Mouse (Mus musculus): Measurements from ENCODE around the gene Hectd2. TPM values are rescaled to one million over a fixed set of nuclear protein-coding genes. Genes with fewer than 3 reads are reported as not detected.
A peak's percentile ranks its signal among the peaks of the same experiment; 100 is the strongest.

Hectd2 gene
- total RNA-seq (2021) (1 to 10 TPM; 1.8 to 2.1 TPM), polyA plus RNA-seq (2012; rRNA removed) (0.82 and 1.7 TPM in 2 replicates)
- long read RNA-seq, partial matches to known transcripts = 1 of 2 reads
- long read RNA-seq, other reads (novel, unspliced or antisense) = 0 of 2 reads

DNA sequence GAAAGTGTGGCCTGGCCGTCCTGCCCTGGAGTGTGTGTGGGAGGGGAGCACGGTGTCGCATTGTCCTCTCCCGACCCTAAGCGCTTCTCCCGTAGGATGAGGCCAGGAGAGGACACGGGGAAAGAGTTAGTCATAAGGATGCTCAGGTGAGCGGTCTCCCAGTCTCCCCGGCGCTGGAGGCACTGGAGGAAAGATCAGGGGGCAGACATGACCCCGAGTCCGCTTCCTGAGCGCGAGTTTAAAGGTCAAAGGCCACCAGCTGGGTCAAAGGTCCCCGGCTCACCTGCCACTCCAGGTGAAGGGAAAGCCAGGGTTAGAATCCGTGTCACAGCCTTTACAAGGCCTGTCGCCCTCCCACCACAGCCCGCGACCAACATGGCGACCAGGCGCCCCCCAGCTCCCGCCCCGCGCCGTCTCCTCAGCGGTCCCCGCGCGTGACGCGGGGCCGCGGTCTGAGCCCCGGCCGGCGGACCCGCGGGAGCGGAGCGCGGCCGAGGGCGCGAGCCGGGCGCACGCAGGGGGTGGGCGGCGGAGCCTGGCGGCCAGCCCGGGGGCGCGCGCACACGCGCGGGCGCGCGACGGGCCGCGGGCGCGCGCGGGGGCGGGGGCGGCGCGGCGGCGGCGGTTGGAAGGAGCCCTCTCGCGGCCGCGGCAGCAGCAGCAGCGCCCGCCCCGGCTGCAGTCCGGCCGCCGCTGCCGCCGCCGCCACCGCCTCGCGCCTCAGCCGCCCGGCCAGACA, at the start of gene Hectd2:
Hectd2 (plus strand) TSS at position 594 of the 739 bp plus-strand sequence.
- H3K36me3 ChIP-seq (ENCODE audit: control insufficient read depth, insufficient read depth, low read length) = no peaks in the 10 kb centered on the region
- H3K27ac ChIP-seq = peak within 1 kb of the TSS; percentile 93
- no peaks in the 10 kb centered on the region for H3K79me2 ChIP-seq (replicated peaks; ENCODE audit: control insufficient read depth, insufficient read depth, low read length)
- TF ChIP-seq EP300 (IDR thresholded peaks at IDR 0.05; ENCODE audit: insufficient read depth, low read depth, low read length) = peak; percentile 24; the same call in 1 of the 2 replicates
- TF ChIP-seq CTCF (IDR thresholded peaks at IDR 0.05) = no peak
- 0 out of 2 replicates have a peak, but pooled peaks have one; percentile 23 for TF ChIP-seq POLR2A (IDR thresholded peaks at IDR 0.05; ENCODE audit: insufficient read depth, low read depth, low read length)
- peak within 1 kb of the TSS; percentile 99 for H3K4me3 ChIP-seq
- 14% methylated on average over 92 of the region's 92 CpGs for WGBS
- no peaks in the 10 kb centered on the region for H3K27me3 ChIP-seq (ENCODE audit: control insufficient read depth, insufficient read depth, low read length)
- H3K9ac ChIP-seq (ENCODE audit: low read depth, low read length) = peak within 1 kb of the TSS; percentile 87
- H3K4me1 ChIP-seq (ENCODE audit: control insufficient read depth, insufficient read depth, low read length) = no peaks in the 10 kb centered on the region
- peak; percentile 73 to 75 for DNase-seq
- intact Hi-C loops (cut with DNase I) = loop anchor here (2.0 to 5.0 kb wide), 2 partner anchors 147 to 183 kb away; partner anchors contain the start of gene Ppp1r3c

DNA sequence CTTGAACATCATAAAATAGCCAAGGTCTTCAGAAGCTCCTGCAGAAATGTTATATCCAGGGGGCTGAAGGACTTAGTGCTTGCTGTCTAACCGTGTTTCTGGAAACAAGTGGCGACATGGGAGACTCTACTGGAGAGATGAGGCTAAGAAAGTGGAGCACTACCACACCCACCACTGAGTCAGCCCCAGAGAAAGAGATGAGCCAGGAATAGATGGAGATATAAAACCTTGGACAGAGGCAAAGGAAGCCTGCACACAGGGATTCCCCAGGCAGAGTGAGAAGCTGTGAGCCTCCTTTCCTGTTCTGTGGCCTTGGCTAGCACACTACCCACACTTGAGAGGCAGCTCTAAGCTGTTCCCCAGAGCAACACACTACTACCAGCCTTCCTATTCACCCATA, 49.7 kb upstream of the Hectd2 start:
- no peaks in the 10 kb centered on the region for H3K79me2 ChIP-seq (replicated peaks; ENCODE audit: control insufficient read depth, insufficient read depth, low read length)
- intact Hi-C loops (cut with DNase I) = no loop called here
- WGBS = 84% methylated on average over 2 of the region's 2 CpGs

DNA sequence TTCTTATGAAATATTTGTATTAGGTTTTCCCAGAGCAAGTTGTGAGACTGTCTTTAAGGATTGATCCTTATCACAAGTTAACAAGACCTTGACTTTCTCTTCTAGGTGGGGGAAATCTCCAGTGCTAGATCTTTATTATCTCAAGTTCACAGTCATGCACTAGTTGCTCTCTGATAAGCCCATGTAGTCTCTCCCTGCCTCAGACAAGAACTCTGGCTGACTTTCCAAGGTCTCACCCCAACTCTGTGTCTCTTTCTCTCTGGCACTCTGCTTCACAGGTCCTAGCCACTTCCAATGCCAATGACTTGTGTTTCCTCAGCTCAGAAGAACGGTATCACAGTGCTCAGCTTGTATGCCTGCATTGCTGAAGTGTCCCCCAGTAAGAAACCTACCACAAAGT, 43.1 kb upstream of the Hectd2 start:
- WGBS = 59% methylated on average over 1 of the region's 1 CpGs
- Histone ChIP-seq H3K4me3 (no peak overlapping the region), H3K4me1 (ENCODE audit: control insufficient read depth, insufficient read depth, low read length) (no peaks in the 10 kb centered on the region), H3K9ac (ENCODE audit: low read depth, low read length) (no peak overlapping the region), H3K27me3 (ENCODE audit: control insufficient read depth, insufficient read depth, low read length) (no peaks in the 10 kb centered on the region), H3K79me2 (replicated peaks; ENCODE audit: control insufficient read depth, insufficient read depth, low read length) (no peaks in the 10 kb centered on the region), H3K27ac (no peak overlapping the region), H3K36me3 (ENCODE audit: control insufficient read depth, insufficient read depth, low read length) (no peaks in the 10 kb centered on the region)
- DNase-seq = no peak
- intact Hi-C loops (cut with DNase I) = no loop called here
- no peak for TF ChIP-seq CTCF (IDR thresholded peaks at IDR 0.05)
- no peak for TF ChIP-seq POLR2A (IDR thresholded peaks at IDR 0.05; ENCODE audit: insufficient read depth, low read depth, low read length)
- TF ChIP-seq EP300 (IDR thresholded peaks at IDR 0.05; ENCODE audit: insufficient read depth, low read depth, low read length) = no peak

More for the DNA sequence above, 49.7 kb upstream of the Hectd2 start:
- Histone ChIP-seq H3K9ac (ENCODE audit: low read depth, low read length) (no peak overlapping the region), H3K27ac (no peak overlapping the region), H3K4me3 (no peak overlapping the region), H3K4me1 (ENCODE audit: control insufficient read depth, insufficient read depth, low read length) (no peaks in the 10 kb centered on the region), H3K36me3 (ENCODE audit: control insufficient read depth, insufficient read depth, low read length) (no peaks in the 10 kb centered on the region), H3K27me3 (ENCODE audit: control insufficient read depth, insufficient read depth, low read length) (no peaks in the 10 kb centered on the region)
- DNase-seq = no peak
- no peak for TF ChIP-seq CTCF (IDR thresholded peaks at IDR 0.05)

DNA sequence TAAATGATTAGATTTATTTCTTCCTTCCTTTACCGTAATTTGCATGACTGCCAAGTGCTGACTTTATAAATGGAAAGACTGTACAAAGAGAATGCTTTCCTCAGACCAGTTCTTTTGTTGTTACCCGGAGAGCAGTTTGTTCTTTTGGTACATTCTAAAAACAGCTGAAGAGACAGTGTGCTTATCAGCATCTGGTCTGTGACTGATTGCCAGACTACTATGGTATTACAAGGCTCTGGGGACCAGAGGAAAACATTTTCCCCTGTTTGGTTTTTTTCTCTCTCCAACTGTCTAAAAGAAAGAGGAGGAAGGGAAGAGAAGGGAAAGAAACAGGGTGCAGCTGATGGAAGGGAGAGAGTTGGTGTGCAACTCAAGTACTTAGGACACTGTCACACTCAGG, 36.0 kb upstream of the Hectd2 start:
- H3K4me3 ChIP-seq = no peak overlapping the region
- no peak overlapping the region for H3K9ac ChIP-seq (ENCODE audit: low read depth, low read length)
- H3K27ac ChIP-seq = no peak overlapping the region
- no peaks in the 10 kb centered on the region for H3K4me1 ChIP-seq (ENCODE audit: control insufficient read depth, insufficient read depth, low read length)
- 19% methylated on average over 2 of the region's 2 CpGs for WGBS
- no peak for DNase-seq
- no peaks in the 10 kb centered on the region for H3K36me3 ChIP-seq (ENCODE audit: control insufficient read depth, insufficient read depth, low read length)
- intact Hi-C loops (cut with DNase I) = no loop called here
- no peaks in the 10 kb centered on the region for H3K27me3 ChIP-seq (ENCODE audit: control insufficient read depth, insufficient read depth, low read length)
- no peaks in the 10 kb centered on the region for H3K79me2 ChIP-seq (replicated peaks; ENCODE audit: control insufficient read depth, insufficient read depth, low read length)
- TF ChIP-seq EP300 (IDR thresholded peaks at IDR 0.05; ENCODE audit: insufficient read depth, low read depth, low read length) (no peak), POLR2A (IDR thresholded peaks at IDR 0.05; ENCODE audit: insufficient read depth, low read depth, low read length) (no peak)

DNA sequence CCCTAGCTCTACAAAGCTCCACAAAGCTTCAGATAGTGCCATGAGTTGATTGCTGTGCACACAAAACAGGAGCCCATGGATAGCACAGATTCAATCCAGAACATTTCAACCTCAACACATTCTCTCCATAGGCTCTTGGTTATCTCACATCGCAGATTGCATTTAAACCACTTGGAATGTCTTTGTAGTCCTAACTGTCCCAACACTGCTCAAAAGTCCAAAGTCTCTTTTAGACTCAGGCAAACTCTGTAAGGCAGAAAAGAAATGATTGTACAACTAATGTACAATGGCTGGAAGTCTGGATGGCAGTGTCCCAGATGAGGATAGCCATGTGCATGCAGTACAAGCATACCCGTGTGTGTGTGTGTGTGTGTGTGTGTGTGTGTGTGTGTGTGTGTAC, 32.9 kb upstream of the Hectd2 start:
- intact Hi-C loops (cut with DNase I) = no loop called here
- DNase-seq = no peak
- Histone ChIP-seq H3K36me3 (ENCODE audit: control insufficient read depth, insufficient read depth, low read length) (no peaks in the 10 kb centered on the region), H3K79me2 (replicated peaks; ENCODE audit: control insufficient read depth, insufficient read depth, low read length) (no peaks in the 10 kb centered on the region), H3K9ac (ENCODE audit: low read depth, low read length) (no peak overlapping the region), H3K4me1 (ENCODE audit: control insufficient read depth, insufficient read depth, low read length) (no peaks in the 10 kb centered on the region), H3K27me3 (ENCODE audit: control insufficient read depth, insufficient read depth, low read length) (no peaks in the 10 kb centered on the region), H3K27ac (no peak overlapping the region), H3K4me3 (no peak overlapping the region)
- WGBS = 82% methylated on average over 2 of the region's 2 CpGs
- TF ChIP-seq EP300 (IDR thresholded peaks at IDR 0.05; ENCODE audit: insufficient read depth, low read depth, low read length) (no peak), POLR2A (IDR thresholded peaks at IDR 0.05; ENCODE audit: insufficient read depth, low read depth, low read length) (no peak), CTCF (IDR thresholded peaks at IDR 0.05) (no peak)

DNA sequence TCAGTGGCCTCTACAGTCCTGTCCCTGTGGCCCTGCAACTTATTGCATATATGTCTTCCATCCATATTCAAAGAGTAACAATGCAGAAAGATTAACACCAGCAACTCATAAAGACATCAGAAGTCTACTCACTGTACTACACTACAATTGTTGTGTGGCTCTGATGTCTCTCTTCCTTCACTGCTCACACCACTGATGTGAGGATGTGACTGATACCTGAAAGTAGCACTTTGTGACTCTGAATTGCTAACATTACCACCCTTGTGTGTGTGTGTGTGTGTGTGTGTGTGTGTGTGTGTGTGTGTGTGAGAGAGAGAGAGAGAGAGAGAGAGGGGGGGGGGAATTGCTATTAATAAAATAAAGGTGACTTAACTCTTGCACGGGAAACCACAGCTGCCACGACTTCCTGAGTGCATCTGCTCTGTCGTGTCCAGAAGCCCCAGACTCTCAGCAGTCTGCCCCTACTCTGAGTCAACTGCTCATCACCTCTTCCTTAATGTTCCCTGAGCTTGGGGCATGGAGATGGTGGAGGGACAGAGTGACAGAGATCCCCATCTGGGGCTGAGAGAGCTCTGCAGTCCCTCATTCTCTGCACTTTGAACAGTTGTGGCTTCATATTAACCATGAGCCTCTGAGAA, 31.8 kb upstream of the Hectd2 start:
- intact Hi-C loops (cut with DNase I) = no loop called here
- no peak for DNase-seq
- TF ChIP-seq CTCF (IDR thresholded peaks at IDR 0.05) (no peak), POLR2A (IDR thresholded peaks at IDR 0.05; ENCODE audit: insufficient read depth, low read depth, low read length) (no peak), EP300 (IDR thresholded peaks at IDR 0.05; ENCODE audit: insufficient read depth, low read depth, low read length) (no peak)
- Histone ChIP-seq H3K27me3 (ENCODE audit: control insufficient read depth, insufficient read depth, low read length) (no peaks in the 10 kb centered on the region), H3K4me3 (no peak overlapping the region), H3K27ac (no peak overlapping the region), H3K9ac (ENCODE audit: low read depth, low read length) (no peak overlapping the region), H3K36me3 (ENCODE audit: control insufficient read depth, insufficient read depth, low read length) (no peaks in the 10 kb centered on the region), H3K4me1 (ENCODE audit: control insufficient read depth, insufficient read depth, low read length) (no peaks in the 10 kb centered on the region), H3K79me2 (replicated peaks; ENCODE audit: control insufficient read depth, insufficient read depth, low read length) (no peaks in the 10 kb centered on the region)
- WGBS = 15% methylated on average over 3 of the region's 3 CpGs
